Mouse (Mus musculus): ENCODE data around the gene Ubash3a.

GRCm38 (mm10) chr17:31211881-31212280 lies 4.2 kb downstream of the Ubash3a start:
- TF ChIP-seq POLR2A (IDR thresholded peaks at IDR 0.05; ENCODE audit: control insufficient read depth in 1 of 2, insufficient read depth in 1 of 2, low read depth in 1 of 2, low read length in 2 of 2, poor library complexity in 1 of 2): no peak
- no peak for TF ChIP-seq CTCF (IDR thresholded peaks at IDR 0.05 in 2 of 3, conservative IDR thresholded peaks at IDR 0.05 in 1 of 3; ENCODE audit: control insufficient read depth in 1 of 3, insufficient read depth in 1 of 3, low read depth in 2 of 3, low read length in 3 of 3, poor library complexity in 1 of 3, severe bottlenecking in 1 of 3)
- no peak for TF ChIP-seq HCFC1 (IDR thresholded peaks at IDR 0.05; ENCODE audit: low read depth, low read length)
- no peak for TF ChIP-seq NRF1 (IDR thresholded peaks at IDR 0.05; ENCODE audit: insufficient read depth, low read depth, low read length, poor library complexity, severe bottlenecking)
- no peak for TF ChIP-seq SMC3 (IDR thresholded peaks at IDR 0.05; ENCODE audit: low read depth, low read length)
- no peak for TF ChIP-seq USF1 (IDR thresholded peaks at IDR 0.05; ENCODE audit: low read depth, low read length)
- no peak for TF ChIP-seq ZKSCAN1 (IDR thresholded peaks at IDR 0.05; ENCODE audit: low read depth, low read length)
